Mouse (Mus musculus) v-Abl transformed pro-B cells (cell line): ENCODE data around the gene Gm14851.
"Not testable (repeated sequence)": the region's sequence is repeated elsewhere in the genome, so short reads cannot be mapped to it uniquely, and the experiment has no call there.

Experiments
- in situ Hi-C, 2 experiments: fragments of 400-800 bp; cut with MboI; formaldehyde crosslinking; loops; one replicate each; pipeline ENCODE4 v1.15.1; 2025; ENCODE audit not compliant: unreplicated experiment in 2 of 2

The Gm14851 gene

GRCm38 (mm10) chr8:21095950-21096349 lies at the start of gene Gm14851:
Gene Gm14851, minus strand, starts transcription at chr8:21096050.
- in situ Hi-C loops, result not testable (repeated sequence)

- in situ Hi-C loops, result not testable (repeated sequence)
Observed at GRCm38 (mm10) chr8:21134342-21134741, 38.5 kb upstream of the Gm14851 start, which contains the start of gene Defa30. Gene Defa30, plus strand, starts transcription at chr8:21134642.

GRCm38 (mm10) chr8:21093106-21093505 lies 2.7 kb downstream of the Gm14851 start:
- in situ Hi-C loops, result no loop called here

- in situ Hi-C loops, result not testable (repeated sequence)
Observed at GRCm38 (mm10) chr8:21084142-21084541, 11.7 kb downstream of the Gm14851 start, which contains the start of gene Defa25. Gene Defa25, plus strand, starts transcription at chr8:21084442.

- in situ Hi-C loops, result not testable (repeated sequence)
Observed at GRCm38 (mm10) chr8:21064738-21065137, 31.1 kb downstream of the Gm14851 start, which contains the start of gene Defa35. Gene Defa35, plus strand, starts transcription at chr8:21065038.

GRCm38 (mm10) chr8:21054747-21055146 lies 41.1 kb downstream of the Gm14851 start, which contains the start of gene Defa23:
Gene Defa23, plus strand, starts transcription at chr8:21055047.
- in situ Hi-C loops, result not testable (repeated sequence)
